9 mouse cellular contexts compared by ENCODE assay signal in genomic region chr6:137209992-137210391, GRCm38 (mm10). TPM values are rescaled to one million over a fixed set of nuclear protein-coding genes. Genes with fewer than 3 reads are reported as not detected.
DNase-seq lines count a peak whose midpoint lies in the region; ATAC-seq and TF ChIP-seq lines count a peak whose summit lies in the region.
"Had no signal": no experiment of that assay in that cellular context is flagged by ENCODE, and none has a peak within 500 bp of the region (broad histone marks: within the 10 kb centered on the region; RNA-seq: fewer than 3 reads in every experiment).

No protein-coding gene starts in this region.

- ATAC-seq in heart, embryonic 11.5 days (replicated peaks; ENCODE audit: insufficient number of reproducible peaks, low FRiP score, low TSS enrichment): no peak
- peak; percentile 57; the same call in 1 of the 2 replicates for ATAC-seq in forebrain, embryonic 15.5 days (replicated peaks)
- peak; percentile 69 for ATAC-seq in lung, embryonic 16.5 days (ENCODE audit: low read depth)

- H3K27me3 ChIP-seq in heart, embryonic 11.5 days (ENCODE audit: control insufficient read depth, insufficient read depth, low read length): no peaks in the 10 kb centered on the region
- no peaks in the 10 kb centered on the region for H3K27me3 ChIP-seq in forebrain, embryonic 15.5 days
- H3K27me3 ChIP-seq in kidney, adult 2 months (replicated peaks; ENCODE audit: control insufficient read depth, insufficient read depth, low read length): no peaks in the 10 kb centered on the region
- H3K27me3 ChIP-seq in lung, embryonic 16.5 days (ENCODE audit: control insufficient read depth, insufficient read depth, low read depth, low read length): no peaks in the 10 kb centered on the region
- H3K27me3 ChIP-seq: CH12.LX had no signal

- no peaks in the 10 kb centered on the region for H3K9me3 ChIP-seq in heart, embryonic 11.5 days (replicated peaks; ENCODE audit: control insufficient read depth, low read length)
- no peaks in the 10 kb centered on the region for H3K9me3 ChIP-seq in forebrain, embryonic 15.5 days
- no peaks in the 10 kb centered on the region for H3K9me3 ChIP-seq in lung, embryonic 16.5 days (ENCODE audit: control insufficient read depth, low read length)

- no peak for TF ChIP-seq POLR2A in kidney, adult 2 months (IDR thresholded peaks at IDR 0.05; ENCODE audit: low read depth, low read length)

- 80% methylated on average over 8 of the region's 8 CpGs for WGBS in heart, embryonic 11.5 days (ENCODE audit: insufficient replicate concordance)
- 50% methylated on average over 8 of the region's 8 CpGs for WGBS in forebrain, embryonic 15.5 days
- WGBS in kidney, adult 2 months: 40% methylated on average over 8 of the region's 8 CpGs
- WGBS in lung, embryonic 16.5 days: 63% methylated on average over 8 of the region's 8 CpGs

- no peaks in the 10 kb centered on the region for H3K36me3 ChIP-seq in heart, embryonic 11.5 days (ENCODE audit: control insufficient read depth, insufficient read depth, low read length)
- no peaks in the 10 kb centered on the region for H3K36me3 ChIP-seq in forebrain, embryonic 15.5 days
- no peaks in the 10 kb centered on the region for H3K36me3 ChIP-seq in kidney, adult 2 months (ENCODE audit: control insufficient read depth, insufficient read depth, low read length)
- no peaks in the 10 kb centered on the region for H3K36me3 ChIP-seq in lung, embryonic 16.5 days (ENCODE audit: control insufficient read depth, insufficient read depth, low read length)

- no peak for TF ChIP-seq CTCF in kidney, adult 2 months (conservative IDR thresholded peaks at IDR 0.05; ENCODE audit: insufficient read depth, insufficient read length, low read depth, low read length)

- no peak overlapping the region for H3K4me2 ChIP-seq in heart, embryonic 11.5 days
- H3K4me2 ChIP-seq in forebrain, embryonic 15.5 days (replicated peaks): no peak overlapping the region
- H3K4me2 ChIP-seq in lung, embryonic 16.5 days (ENCODE audit: low read depth, low read length): no peak overlapping the region

- DNase-seq in heart, adult 11 months: peak; percentile 94
- peak; percentile 92 for DNase-seq in Muller cell, postnatal 12 days (ENCODE audit: inconsistent ontology term)
- peak; percentile 95 for DNase-seq in kidney, adult 2 months
- DNase-seq in embryo, embryonic 11 days: no peak
- no peak for DNase-seq in thymus, postnatal 0 days (ENCODE audit: low spot score)

- no peak overlapping the region for H3K9ac ChIP-seq in heart, embryonic 11.5 days (ENCODE audit: low read depth, low read length)
- H3K9ac ChIP-seq in forebrain, embryonic 15.5 days (replicated peaks): no peak overlapping the region
- H3K9ac ChIP-seq in lung, embryonic 16.5 days (ENCODE audit: low read length): no peak overlapping the region

- no peak overlapping the region for H3K27ac ChIP-seq in heart, embryonic 11.5 days (ENCODE audit: low read depth, low read length)
- H3K27ac ChIP-seq in forebrain, embryonic 15.5 days (replicated peaks): no peak overlapping the region
- peak overlapping the region; percentile 41; the same call in 1 of the 2 replicates for H3K27ac ChIP-seq in kidney, adult 2 months (ENCODE audit: insufficient read depth, low read depth, low read length)
- H3K27ac ChIP-seq in lung, embryonic 16.5 days (ENCODE audit: low read length): no peak overlapping the region

- no peak overlapping the region for H3K4me3 ChIP-seq in heart, embryonic 11.5 days (ENCODE audit: low read depth, low read length)
- no peak overlapping the region for H3K4me3 ChIP-seq in forebrain, embryonic 15.5 days
- H3K4me3 ChIP-seq in kidney, adult 2 months (ENCODE audit: insufficient read depth, low read depth, low read length): no peak overlapping the region
- H3K4me3 ChIP-seq in lung, embryonic 16.5 days (ENCODE audit: low read length): no peak overlapping the region

- 0 out of 2 replicates have a peak, but pooled peaks cover 2% of the 10 kb centered on the region for H3K4me1 ChIP-seq in heart, embryonic 11.5 days (ENCODE audit: control insufficient read depth, insufficient read depth, low read length)
- H3K4me1 ChIP-seq in forebrain, embryonic 15.5 days: no peaks in the 10 kb centered on the region
- peaks cover 25% of the 10 kb centered on the region for H3K4me1 ChIP-seq in kidney, adult 2 months (ENCODE audit: control insufficient read depth, insufficient read depth, low read length)
- H3K4me1 ChIP-seq in lung, embryonic 16.5 days (replicated peaks; ENCODE audit: control insufficient read depth, insufficient read depth, low read length): peaks cover 6% of the 10 kb centered on the region; the same call in 1 of the 2 replicates

RNA-seq across cellular contexts. Expression of gene Rerg, which starts 39.7 kb away (rescaled TPM):
- polyA plus RNA-seq in heart, embryonic 11.5 days (2014; fragmentation: Nextera tagmentation; extraction: Ambion mirVana): 4.4 and 4.6 TPM in 2 replicates
- polyA plus RNA-seq in forebrain, embryonic 15.5 days (2015; fragmentation: Nextera tagmentation; extraction: Ambion mirVana): 4.6 and 5.8 TPM in 2 replicates
- polyA plus RNA-seq in kidney, adult 2 months (2012; rRNA removed): 6.0 and 6.9 TPM in 2 replicates
- polyA plus RNA-seq in lung, embryonic 16.5 days (2015; fragmentation: Nextera tagmentation; extraction: Ambion mirVana): 24.9 and 25.0 TPM in 2 replicates
- polyA plus RNA-seq in thymus, postnatal 0 days (2015; fragmentation: Nextera tagmentation; extraction: Ambion mirVana): 1.6 TPM in 2 replicates

RNA-seq across cellular contexts. Expression of gene Ptpro, which starts 42.1 kb away (rescaled TPM):
- 1.1 and 1.5 TPM in 2 replicates for polyA plus RNA-seq in heart, embryonic 11.5 days (2014; fragmentation: Nextera tagmentation; extraction: Ambion mirVana)
- polyA plus RNA-seq in forebrain, embryonic 15.5 days (2015; fragmentation: Nextera tagmentation; extraction: Ambion mirVana): 47.8 and 50.3 TPM in 2 replicates
- 11.3 and 13.0 TPM in 2 replicates for polyA plus RNA-seq in kidney, adult 2 months (2012; rRNA removed)
- polyA plus RNA-seq in lung, embryonic 16.5 days (2015; fragmentation: Nextera tagmentation; extraction: Ambion mirVana): 2.0 and 2.3 TPM in 2 replicates
- polyA plus RNA-seq in thymus, postnatal 0 days (2015; fragmentation: Nextera tagmentation; extraction: Ambion mirVana): 0.87 and 1.1 TPM in 2 replicates

Comparison
In these comparisons a context has a peak if more than half of its experiments do, and no peak if none do; other contexts are left out.
1. DNase-seq: peak in heart, adult 11 months (single experiment), Muller cell, postnatal 12 days (single experiment) and kidney, adult 2 months (single experiment); none in embryo, embryonic 11 days (single experiment) and thymus, postnatal 0 days (single experiment).